Mouse (Mus musculus): ENCODE data around the gene Foxo4.

The Foxo4 gene

DNA sequence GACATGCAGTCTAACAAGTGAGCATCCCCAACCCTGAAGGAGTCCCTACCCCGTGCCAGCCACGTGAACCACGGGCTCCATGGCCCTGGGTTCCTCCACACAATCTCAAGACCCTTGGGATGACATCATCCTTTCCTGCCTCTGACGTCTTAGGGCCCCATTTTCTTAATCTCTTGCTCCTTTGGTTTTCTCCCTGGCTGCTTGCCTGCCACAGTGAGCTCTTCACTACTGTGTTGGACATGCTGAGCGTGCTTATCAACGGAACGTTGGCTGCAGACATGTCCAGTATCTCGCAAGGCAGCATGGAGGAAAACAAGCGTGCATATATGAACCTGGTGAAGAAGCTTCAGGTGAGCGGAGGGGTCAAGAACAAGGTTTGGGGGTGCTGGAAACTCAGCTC is 35.8 kb downstream of the Foxo4 start:
- no peak for DNase-seq (ENCODE audit: low spot score)

DNA sequence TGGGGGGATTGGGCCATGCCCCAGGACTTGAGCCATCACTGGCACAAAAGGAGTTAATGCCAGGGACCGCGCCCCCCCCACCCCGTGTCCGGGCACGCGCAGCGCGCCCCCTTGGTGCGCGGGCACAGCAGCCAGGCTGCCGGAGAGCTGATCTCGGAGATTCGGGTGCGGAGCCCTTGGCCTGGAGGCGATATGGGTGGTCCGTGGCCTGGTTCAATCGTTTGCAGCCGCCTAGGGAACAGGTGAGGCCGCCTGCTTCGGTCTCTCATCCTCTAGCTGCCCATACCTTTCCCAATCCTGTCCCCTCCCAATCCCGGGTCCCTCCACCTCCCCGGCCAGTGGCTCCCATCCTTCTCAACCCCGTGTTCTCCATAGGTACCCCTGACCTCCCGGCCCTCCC is 44.7 kb downstream of the Foxo4 start, which contains the start of gene Nlgn3:
Gene Nlgn3 (plus strand): TSS at position 114 of the 400 bp plus-strand sequence.
- DNase-seq (ENCODE audit: low spot score), result peak; percentile 10

DNA sequence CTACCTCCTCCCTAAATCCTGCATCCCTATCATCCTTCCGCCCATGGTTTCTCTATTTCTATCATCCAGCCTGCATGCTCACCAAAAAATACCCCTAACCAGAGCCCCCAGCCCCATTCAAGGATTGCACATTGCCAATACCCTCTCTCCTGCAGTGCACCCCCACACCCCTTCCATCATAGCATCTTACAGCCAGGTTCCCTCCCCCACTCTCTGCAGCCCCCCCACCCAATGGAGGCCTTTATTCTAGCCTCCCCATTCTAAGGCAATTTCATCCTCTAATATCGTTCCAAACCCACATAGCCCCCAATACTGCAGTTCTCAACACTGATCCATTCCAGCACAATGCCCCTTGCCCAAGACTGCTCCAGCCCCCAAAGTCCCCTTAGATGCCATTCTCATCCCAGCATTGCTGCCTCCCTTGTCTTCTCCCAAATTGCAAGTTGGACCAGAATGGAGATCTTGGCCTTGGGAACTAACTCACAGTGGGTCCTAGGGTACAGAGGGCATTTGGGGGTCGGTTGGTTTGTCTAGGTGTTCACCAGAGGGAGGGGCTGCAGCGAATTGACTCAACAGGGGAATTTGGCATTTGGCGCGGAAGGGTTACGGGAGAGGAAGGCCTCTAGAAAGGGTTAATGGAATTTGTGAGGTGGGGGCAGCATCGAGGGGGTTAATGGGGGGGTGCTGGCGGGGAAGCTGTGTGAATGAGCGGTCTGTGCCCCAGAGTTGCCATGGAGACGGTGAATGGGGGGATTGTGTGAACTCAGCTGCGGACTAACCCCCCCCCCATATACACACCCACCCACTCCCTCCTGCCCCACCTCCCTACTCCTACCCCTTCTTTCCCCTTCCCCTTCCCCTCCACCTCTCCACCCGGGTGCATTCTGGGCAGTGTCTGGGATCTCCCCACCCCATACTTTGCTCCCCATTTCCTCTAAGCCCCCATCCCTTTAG is 45.4 kb downstream of the Foxo4 start:
- no peak for DNase-seq (ENCODE audit: low spot score)

DNA sequence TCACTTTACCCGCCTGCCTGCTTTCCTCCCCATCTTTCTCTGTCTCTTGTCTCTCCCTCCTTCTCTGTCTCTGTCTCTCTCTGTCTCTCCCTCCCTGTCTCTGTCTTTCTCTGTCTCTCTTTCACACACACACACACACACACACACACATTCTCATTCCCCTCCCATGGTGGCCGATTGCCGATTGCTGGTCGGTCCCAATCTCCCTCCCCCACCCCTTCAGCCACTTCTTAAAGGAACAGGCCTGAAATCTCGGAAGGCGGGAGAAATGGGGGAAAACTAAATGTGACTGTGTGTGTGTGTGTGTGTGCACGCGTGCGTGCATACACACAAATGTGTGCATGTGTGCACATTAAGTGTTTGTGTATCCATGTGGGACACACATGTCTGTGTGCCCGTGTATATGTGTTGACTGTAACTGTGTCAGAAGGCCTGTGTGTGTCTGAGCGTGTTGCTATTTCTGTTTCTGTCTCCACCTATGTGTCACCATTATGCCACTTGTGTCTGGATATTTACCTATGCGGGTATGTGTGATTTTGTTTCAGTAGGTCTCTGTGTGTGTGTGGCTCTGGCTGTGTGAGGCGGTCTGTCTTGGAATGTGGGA is 46.2 kb downstream of the Foxo4 start:
- no peak for DNase-seq (ENCODE audit: low spot score)

DNA sequence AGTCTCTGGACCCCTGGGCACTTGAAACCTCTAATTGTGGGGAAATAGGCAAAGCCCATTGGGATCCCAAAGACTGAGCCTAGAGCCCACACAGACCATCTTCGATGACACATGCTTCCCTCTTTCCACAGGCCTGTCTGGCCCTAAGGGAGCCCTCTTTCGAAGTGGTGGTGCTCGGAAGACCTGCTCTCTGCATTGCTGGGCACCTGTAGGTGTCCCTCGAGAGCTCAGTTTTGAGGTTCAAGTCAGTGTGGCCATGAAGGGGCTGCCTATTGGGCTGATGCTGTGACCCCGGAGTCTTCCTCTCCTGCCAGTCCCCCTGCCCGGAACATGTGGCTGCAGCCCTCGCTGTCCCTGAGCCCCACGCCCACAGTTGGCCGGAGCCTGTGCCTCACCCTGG is 47.3 kb downstream of the Foxo4 start:
- no peak for DNase-seq (ENCODE audit: low spot score)

DNA sequence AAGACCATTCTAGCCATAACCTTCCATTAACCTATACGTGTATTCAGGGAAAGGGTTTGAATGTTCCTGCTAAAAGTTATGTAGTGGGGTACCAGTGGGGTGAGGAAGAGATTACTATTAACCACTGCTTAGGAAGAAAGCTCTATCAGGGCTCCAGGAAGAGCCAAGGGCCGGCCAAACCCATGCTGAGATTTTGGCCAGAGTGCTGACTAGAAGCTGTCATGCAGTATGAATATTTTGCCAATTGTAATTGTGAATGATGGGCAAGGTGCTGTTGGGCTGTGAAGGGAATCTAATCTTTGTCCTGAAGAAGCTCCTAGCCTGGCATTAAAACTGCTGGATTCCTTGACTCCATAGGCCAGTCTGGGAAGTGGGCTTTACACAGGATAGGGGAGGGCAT is 50.3 kb downstream of the Foxo4 start:
- DNase-seq (ENCODE audit: low spot score), result no peak

DNA sequence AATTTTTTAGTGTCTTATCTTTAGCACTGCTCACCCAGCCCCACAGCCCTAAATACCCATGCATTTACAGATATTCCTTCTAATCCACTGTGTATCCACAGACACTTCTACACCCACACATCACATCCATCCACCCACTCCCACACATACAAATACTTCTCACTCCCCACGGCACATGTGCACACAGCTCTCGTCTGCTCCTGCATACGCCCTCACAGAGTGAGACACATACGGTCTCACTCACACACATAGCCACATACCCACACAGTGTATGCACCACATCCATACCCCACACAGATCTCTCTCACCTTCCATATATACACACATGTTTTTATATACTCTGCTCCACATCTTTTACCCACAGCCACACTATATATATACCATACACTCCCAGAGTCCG is 55.0 kb downstream of the Foxo4 start:
- no peak for DNase-seq (ENCODE audit: low spot score)

Measured in testis, postnatal 14 days (tissue).